In the genomic region with DNA sequence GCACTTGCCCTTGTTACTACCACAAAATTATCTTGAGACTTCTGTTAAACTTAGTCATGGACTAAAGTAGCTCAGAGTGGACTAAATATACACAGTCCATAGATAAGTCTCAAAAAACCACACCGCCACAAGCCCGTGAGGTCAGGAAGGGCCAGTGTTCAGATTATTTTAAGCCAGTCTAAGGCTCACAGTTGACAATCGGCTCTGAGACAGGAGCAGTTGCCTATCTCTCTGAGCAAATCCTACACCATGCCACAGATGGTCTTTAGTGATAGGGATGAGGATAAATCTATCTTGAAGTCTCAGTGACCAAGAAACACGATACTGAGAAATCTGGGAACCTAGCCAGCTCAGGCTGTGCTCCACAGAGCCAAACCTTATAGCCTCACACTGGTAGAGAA, we compare ENCODE assay signal across 1 mouse cellular context.
TF ChIP-seq lines count a peak whose summit lies in the region.

No protein-coding gene starts in this region.

TF ChIP-seq in MEL, 35 proteins besides CTCF, POLR2A, EP300 and RAD21 (continued from another document):
- no peak for TF ChIP-seq POLR2AphosphoS2 (IDR thresholded peaks at IDR 0.05; ENCODE audit: low read length)
- TF ChIP-seq MXI1 (IDR thresholded peaks at IDR 0.05; ENCODE audit: low read depth, low read length), result no peak; the same call in 1 of the 2 replicates
- TF ChIP-seq GABPA (IDR thresholded peaks at IDR 0.05; ENCODE audit: low read depth, low read length), result no peak
- TF ChIP-seq CHD1 (IDR thresholded peaks at IDR 0.05; ENCODE audit: low read depth, low read length), result no peak
- no peak for TF ChIP-seq ZKSCAN1 (IDR thresholded peaks at IDR 0.05; ENCODE audit: low read depth, low read length)
- no peak for TF ChIP-seq KAT2A (conservative IDR thresholded peaks at IDR 0.05; ENCODE audit: low read depth, low read length)
- TF ChIP-seq GATA1 (IDR thresholded peaks at IDR 0.05; ENCODE audit: low read depth, low read length), result peak; percentile 96
- TF ChIP-seq HCFC1 (IDR thresholded peaks at IDR 0.05; ENCODE audit: low read depth, low read length), result no peak
- TF ChIP-seq NELFE (IDR thresholded peaks at IDR 0.05; ENCODE audit: low read depth, low read length), result no peak
- peak; percentile 100 for TF ChIP-seq RCOR1 (IDR thresholded peaks at IDR 0.05; ENCODE audit: low read depth, low read length)
- TF ChIP-seq ZMIZ1 (IDR thresholded peaks at IDR 0.05; ENCODE audit: low read depth, low read length), result no peak
- TF ChIP-seq SMC3 (IDR thresholded peaks at IDR 0.05; ENCODE audit: low read depth, low read length), result no peak
- peak; percentile 83 for TF ChIP-seq BHLHE40 (IDR thresholded peaks at IDR 0.05; ENCODE audit: borderline replicate concordance, low read depth, low read length)
- no peak for TF ChIP-seq UBTF (IDR thresholded peaks at IDR 0.05; ENCODE audit: borderline replicate concordance, insufficient read depth, low read depth, low read length)
- TF ChIP-seq MAZ (IDR thresholded peaks at IDR 0.05; ENCODE audit: low read depth, low read length), result no peak
- 0 out of 2 replicates have a peak, but pooled peaks have one; percentile 30 for TF ChIP-seq MYC (IDR thresholded peaks at IDR 0.05; ENCODE audit: low read depth, low read length)
- TF ChIP-seq MAFK (IDR thresholded peaks at IDR 0.05; ENCODE audit: borderline replicate concordance, low read depth, low read length), result peak; percentile 80
- no peak for TF ChIP-seq NRF1 (IDR thresholded peaks at IDR 0.05; ENCODE audit: insufficient read depth, low read depth, low read length, poor library complexity, severe bottlenecking)
- TF ChIP-seq MAX (IDR thresholded peaks at IDR 0.05; ENCODE audit: low read length), result no peak
- no peak for TF ChIP-seq USF2 (IDR thresholded peaks at IDR 0.05; ENCODE audit: borderline replicate concordance in 1 of 2, insufficient read depth in 1 of 2, low read depth in 1 of 2, low read length in 2 of 2)
- peak; percentile 59; the same call in 1 of the 2 replicates for TF ChIP-seq MEF2A (IDR thresholded peaks at IDR 0.05; ENCODE audit: extremely low read depth, insufficient replicate concordance, low read depth, low read length, poor library complexity, severe bottlenecking)
TF ChIP-seq in MEL: peak in this region for 10.
